Mouse (Mus musculus): ENCODE results near the gene Hbq1b. TPM values are rescaled to one million over a fixed set of nuclear protein-coding genes. Genes with fewer than 3 reads are reported as not detected.
"Not testable (repeated sequence)": the region's sequence is repeated elsewhere in the genome, so short reads cannot be mapped to it uniquely, and the experiment has no call there.

The Hbq1b gene
- polyA plus RNA-seq (2015; fragmentation: Nextera tagmentation; extraction: Ambion mirVana) = 0.51 and 0.95 TPM in 2 replicates

DNA sequence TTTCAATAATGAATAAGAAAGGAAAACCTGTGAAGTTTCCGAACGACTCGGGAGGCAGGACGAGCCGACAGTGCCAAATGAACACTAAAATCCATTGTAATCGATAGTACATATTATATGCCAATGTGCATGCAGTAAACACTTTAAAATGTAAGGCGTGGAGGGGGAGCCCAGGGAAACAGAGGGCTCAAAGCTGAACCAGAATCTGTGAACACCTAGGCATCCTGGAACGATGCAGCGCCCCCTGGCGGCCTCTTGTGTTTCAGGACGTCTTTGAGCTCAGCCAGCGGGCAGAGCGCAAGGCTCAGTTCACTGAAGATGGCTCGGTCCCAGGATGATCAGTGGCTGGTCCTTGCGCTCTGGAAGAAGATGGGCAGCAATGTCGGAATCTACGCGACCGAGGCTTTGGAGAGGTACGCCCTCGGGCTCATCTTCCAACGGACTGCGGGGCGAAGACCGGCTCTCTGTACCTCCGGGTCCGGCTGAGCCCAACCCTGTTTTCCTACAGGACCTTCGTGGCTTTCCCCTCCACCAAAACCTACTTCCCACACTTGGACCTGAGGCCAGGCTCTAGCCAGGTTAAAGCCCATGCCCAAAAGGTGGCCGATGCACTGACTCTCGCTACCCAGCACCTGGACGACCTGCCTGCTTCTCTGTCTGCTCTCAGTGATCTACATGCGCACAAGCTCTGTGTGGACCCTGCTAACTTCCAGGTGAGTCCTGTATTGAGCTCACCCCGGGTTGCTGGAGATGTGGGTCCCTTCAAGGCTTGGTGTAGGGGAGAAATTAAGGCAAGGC lies at the start of gene Hbq1b:
Hbq1b (plus strand) TSS at position 271 of the 798 bp plus-strand sequence.
- WGBS = 22% methylated on average over 30 of the region's 33 CpGs
- not testable (repeated sequence) for H3K4me1 ChIP-seq (replicated peaks); H3K27ac ChIP-seq (replicated peaks); H3K9ac ChIP-seq; H3K27me3 ChIP-seq; H3K9me3 ChIP-seq; H3K36me3 ChIP-seq
- peak; percentile 77 for ATAC-seq (ENCODE audit: low FRiP score, low read depth)
- Histone ChIP-seq H3K4me3 (peak within 1 kb of the TSS; percentile 33), H3K4me2 (peak within 1 kb of the TSS; percentile 59)

- Histone ChIP-seq H3K27ac (replicated peaks) (peak overlapping the region; percentile 78; the same call in 1 of the 2 replicates), H3K9me3 (no peaks in the 10 kb centered on the region), H3K4me2 (no peak overlapping the region), H3K36me3 (peaks cover 11% of the 10 kb centered on the region), H3K9ac (no peak overlapping the region), H3K4me3 (no peak overlapping the region), H3K27me3 (no peaks in the 10 kb centered on the region), H3K4me1 (replicated peaks) (peaks cover 48% of the 10 kb centered on the region)
- no peak for ATAC-seq (ENCODE audit: low FRiP score, low read depth)
- 93% methylated on average over 3 of the region's 3 CpGs for WGBS
These were observed 49.4 kb upstream of the Hbq1b start for GRCm38 (mm10) chr11:32237411-32237795.

DNA sequence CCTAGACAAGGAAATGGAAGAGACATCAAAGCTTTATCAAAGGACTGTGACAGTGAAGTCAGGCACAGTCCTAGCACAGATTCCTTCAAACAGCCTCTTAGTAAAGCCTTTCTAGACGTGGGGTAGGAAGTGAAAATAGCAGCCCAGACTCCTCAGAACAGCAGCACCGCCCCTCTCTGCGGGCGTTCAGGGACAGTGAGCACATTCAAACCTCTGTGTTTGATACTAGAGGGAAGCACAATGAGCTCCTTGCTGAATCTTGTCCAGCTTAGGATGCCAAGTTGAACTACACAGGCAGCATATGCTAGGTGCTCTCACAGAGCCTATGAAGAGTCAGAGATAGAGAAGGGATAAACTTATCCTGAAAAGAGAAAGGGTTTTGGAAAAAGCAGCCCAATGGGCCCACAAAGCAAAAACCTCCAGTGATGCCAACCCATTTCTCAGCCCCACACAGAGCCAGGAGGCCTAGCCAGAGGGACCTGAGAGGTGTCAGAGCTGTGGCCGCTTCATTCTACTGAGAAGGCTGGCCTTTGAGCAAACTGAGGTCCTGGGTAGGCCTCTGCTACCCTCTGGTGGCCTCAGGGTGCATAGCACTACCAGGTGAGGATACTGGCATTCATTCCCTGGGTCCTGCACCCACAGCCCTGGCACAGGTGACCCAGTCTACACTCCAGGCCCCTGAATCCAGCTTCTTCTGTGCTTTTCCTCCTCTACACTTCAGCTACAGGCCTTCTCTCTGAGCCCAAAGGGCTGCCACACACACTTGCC lies 48.5 kb upstream of the Hbq1b start:
- H3K27ac ChIP-seq (replicated peaks) = no peak overlapping the region
- peaks cover 10% of the 10 kb centered on the region for H3K36me3 ChIP-seq
- H3K9me3 ChIP-seq = no peaks in the 10 kb centered on the region
- H3K4me3 ChIP-seq = no peak overlapping the region
- no peaks in the 10 kb centered on the region for H3K27me3 ChIP-seq
- peak; percentile 13; the same call in 1 of the 2 replicates for ATAC-seq (ENCODE audit: low FRiP score, low read depth)
- no peak overlapping the region for H3K9ac ChIP-seq
- 62% methylated on average over 5 of the region's 5 CpGs for WGBS
- no peak overlapping the region for H3K4me2 ChIP-seq
- peaks cover 48% of the 10 kb centered on the region for H3K4me1 ChIP-seq (replicated peaks)

DNA sequence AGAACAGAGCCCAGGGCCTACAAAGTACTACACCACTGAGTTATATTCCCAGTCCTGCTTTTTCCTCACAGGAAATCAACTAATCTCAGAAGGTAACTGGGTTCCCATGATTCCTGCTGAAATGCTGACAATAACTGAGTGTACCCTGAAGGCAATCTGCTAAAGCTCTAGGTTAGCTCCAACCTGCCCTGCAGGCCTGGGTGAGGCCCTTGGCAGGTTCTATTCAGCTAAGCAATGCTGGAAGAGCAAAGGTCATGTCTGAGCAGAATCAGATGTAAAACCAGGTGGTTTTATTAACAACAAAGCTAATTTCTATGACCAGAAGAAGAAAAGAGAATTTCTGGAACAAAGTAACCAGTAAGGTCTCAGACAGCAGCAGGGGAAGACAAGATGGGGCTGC lies 45.4 kb upstream of the Hbq1b start:
- no peaks in the 10 kb centered on the region for H3K9me3 ChIP-seq
- no peak for ATAC-seq (ENCODE audit: low FRiP score, low read depth)
- H3K4me1 ChIP-seq (replicated peaks) = peaks cover 20% of the 10 kb centered on the region
- no peaks in the 10 kb centered on the region for H3K27me3 ChIP-seq
- H3K4me2 ChIP-seq = no peak overlapping the region
- H3K36me3 ChIP-seq = peaks cover 10% of the 10 kb centered on the region
- no peak overlapping the region for H3K9ac ChIP-seq
- H3K27ac ChIP-seq (replicated peaks) = no peak overlapping the region
- no peak overlapping the region for H3K4me3 ChIP-seq

DNA sequence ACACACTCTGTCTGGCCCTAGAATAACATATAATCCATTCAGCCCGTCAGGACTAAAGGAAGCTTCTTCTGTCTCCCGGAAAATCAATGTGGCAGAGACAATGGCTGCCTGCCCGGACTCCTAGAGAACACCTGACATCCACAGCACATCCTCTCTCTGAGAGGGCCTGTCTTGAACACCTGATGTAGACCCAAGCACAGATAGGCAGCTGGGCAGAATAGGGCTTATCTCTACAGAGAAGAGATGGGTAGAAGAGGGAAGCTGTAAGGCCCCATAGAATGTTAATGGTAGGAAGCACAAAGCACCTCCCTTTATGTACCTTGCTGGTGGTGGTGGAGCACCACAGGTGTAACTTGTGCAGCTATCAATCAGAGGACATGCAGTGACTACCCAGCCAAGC lies 44.6 kb upstream of the Hbq1b start:
- Histone ChIP-seq H3K4me3 (no peak overlapping the region), H3K9me3 (no peaks in the 10 kb centered on the region), H3K9ac (no peak overlapping the region), H3K27me3 (no peaks in the 10 kb centered on the region), H3K4me1 (replicated peaks) (peaks cover 12% of the 10 kb centered on the region), H3K4me2 (no peak overlapping the region), H3K27ac (replicated peaks) (no peak overlapping the region), H3K36me3 (peaks cover 13% of the 10 kb centered on the region)
- WGBS = 93% methylated on average over 3 of the region's 3 CpGs
- no peak for ATAC-seq (ENCODE audit: low FRiP score, low read depth)

GRCm38 (mm10) chr11:32243205-32243955 lies 43.4 kb upstream of the Hbq1b start:
- 74% methylated on average over 7 of the region's 7 CpGs for WGBS
- peaks cover under 1% of the 10 kb centered on the region; the same call in 1 of the 2 replicates for H3K4me1 ChIP-seq (replicated peaks)
- no peak overlapping the region for H3K9ac ChIP-seq
- H3K36me3 ChIP-seq = peaks cover 13% of the 10 kb centered on the region
- H3K9me3 ChIP-seq = no peaks in the 10 kb centered on the region
- no peak for ATAC-seq (ENCODE audit: low FRiP score, low read depth)
- no peak overlapping the region for H3K4me2 ChIP-seq
- 0 out of 2 replicates have a peak overlapping the region, but pooled peaks have one; percentile 36 for H3K27ac ChIP-seq (replicated peaks)
- H3K4me3 ChIP-seq = no peak overlapping the region
- no peaks in the 10 kb centered on the region for H3K27me3 ChIP-seq

- Histone ChIP-seq H3K27ac (replicated peaks) (no peak overlapping the region; the same call in 1 of the 2 replicates), H3K9ac (no peak overlapping the region), H3K36me3 (peaks cover 17% of the 10 kb centered on the region), H3K4me1 (replicated peaks) (no peaks in the 10 kb centered on the region), H3K4me2 (no peak overlapping the region), H3K27me3 (no peaks in the 10 kb centered on the region), H3K9me3 (no peaks in the 10 kb centered on the region), H3K4me3 (no peak overlapping the region)
- ATAC-seq (ENCODE audit: low FRiP score, low read depth) = no peak
- 76% methylated on average over 3 of the region's 3 CpGs for WGBS
These were observed 42.7 kb upstream of the Hbq1b start for GRCm38 (mm10) chr11:32244064-32244463.

GRCm38 (mm10) chr11:32244617-32245016 lies 42.1 kb upstream of the Hbq1b start:
- H3K27ac ChIP-seq (replicated peaks) = no peak overlapping the region
- 95% methylated on average over 1 of the region's 1 CpGs for WGBS

GRCm38 (mm10) chr11:32245614-32246013 lies 41.2 kb upstream of the Hbq1b start:
- WGBS = 97% methylated on average over 6 of the region's 6 CpGs
- Histone ChIP-seq H3K27ac (replicated peaks) (no peak overlapping the region), H3K4me3 (no peak overlapping the region), H3K4me1 (replicated peaks) (no peaks in the 10 kb centered on the region), H3K9me3 (no peaks in the 10 kb centered on the region), H3K27me3 (no peaks in the 10 kb centered on the region), H3K36me3 (peaks cover 27% of the 10 kb centered on the region), H3K9ac (no peak overlapping the region), H3K4me2 (no peak overlapping the region)
- ATAC-seq (ENCODE audit: low FRiP score, low read depth) = no peak

More at GRCm38 (mm10) chr11:32244617-32245016, 42.1 kb upstream of the Hbq1b start:
- Histone ChIP-seq H3K4me3 (no peak overlapping the region), H3K4me2 (no peak overlapping the region), H3K9ac (no peak overlapping the region), H3K27me3 (no peaks in the 10 kb centered on the region), H3K4me1 (replicated peaks) (no peaks in the 10 kb centered on the region), H3K36me3 (peaks cover 23% of the 10 kb centered on the region), H3K9me3 (no peaks in the 10 kb centered on the region)
- no peak for ATAC-seq (ENCODE audit: low FRiP score, low read depth)

DNA sequence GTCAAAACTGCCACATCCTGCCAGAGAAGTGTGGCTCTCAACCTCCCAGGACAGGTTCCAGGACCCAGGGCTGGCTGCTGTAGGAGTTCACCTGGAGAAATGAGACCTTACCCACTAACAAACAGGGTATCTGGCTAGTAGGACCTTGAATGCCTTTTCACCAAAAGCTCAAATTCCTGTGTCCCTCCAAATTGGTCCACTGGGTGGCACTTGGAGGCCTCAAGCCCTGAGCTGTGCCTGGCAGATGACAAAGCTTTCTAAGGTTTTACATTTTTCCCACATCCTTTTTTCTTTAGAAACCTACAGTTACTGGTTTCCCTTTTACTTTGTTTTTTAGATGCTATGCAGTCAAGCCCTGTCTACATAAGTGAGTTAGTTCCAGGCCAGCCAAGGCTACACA lies 39.7 kb upstream of the Hbq1b start:
- Histone ChIP-seq H3K9ac (no peak overlapping the region), H3K4me3 (no peak overlapping the region), H3K27me3 (no peaks in the 10 kb centered on the region), H3K9me3 (no peaks in the 10 kb centered on the region), H3K4me2 (no peak overlapping the region), H3K27ac (replicated peaks) (no peak overlapping the region), H3K36me3 (peaks cover 24% of the 10 kb centered on the region), H3K4me1 (replicated peaks) (no peaks in the 10 kb centered on the region)
- ATAC-seq (ENCODE audit: low FRiP score, low read depth) = no peak

DNA sequence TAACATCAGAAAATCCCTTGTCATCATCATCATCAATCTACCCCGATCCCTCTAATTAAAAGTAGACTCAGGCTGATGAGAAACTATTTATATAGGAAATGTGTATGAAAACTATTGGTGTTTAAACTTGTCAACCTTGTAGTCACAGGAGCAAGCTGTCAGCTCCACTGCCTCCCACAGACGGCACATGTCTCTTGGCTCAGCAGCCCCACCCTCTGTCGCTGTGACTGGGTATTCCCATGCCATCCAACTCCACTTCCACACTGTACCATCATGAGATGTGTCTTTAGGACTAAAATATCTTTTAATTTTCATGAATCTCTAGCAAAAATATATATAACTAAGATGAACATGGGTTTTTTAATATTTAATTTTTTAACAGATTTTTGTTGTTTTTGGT lies 38.4 kb upstream of the Hbq1b start:
- no peak for ATAC-seq (ENCODE audit: low FRiP score, low read depth)
- WGBS = 87% methylated on average over 3 of the region's 3 CpGs
- Histone ChIP-seq H3K4me2 (no peak overlapping the region), H3K9me3 (no peaks in the 10 kb centered on the region), H3K27ac (replicated peaks) (no peak overlapping the region), H3K4me3 (no peak overlapping the region), H3K9ac (no peak overlapping the region), H3K27me3 (no peaks in the 10 kb centered on the region), H3K36me3 (peaks cover 36% of the 10 kb centered on the region), H3K4me1 (replicated peaks) (no peaks in the 10 kb centered on the region)
